Mouse (Mus musculus) heart, embryonic 16.5 days (tissue): Measurements from ENCODE around the gene Tcf15. TPM values are rescaled to one million over a fixed set of nuclear protein-coding genes. Genes with fewer than 3 reads are reported as not detected.

Experiments used
- ATAC-seq: fragments of 200-750 bp; cut with Nextera tagmentation; replicated peaks from 2 replicates; pipeline ENCODE4 v1.8.0; 2017; ENCODE audit warnings: moderate number of reproducible peaks; ENCODE audit not compliant: insufficient read depth, low FRiP score; ENCODE audit errors: extremely low read depth
- H3K27ac ChIP-seq: fragments of 300-500 bp; sonication (generic); 2 replicates; pipeline ENCODE4 v1.5.1; 2014; ENCODE audit warnings: mild to moderate bottlenecking, low read length, control low read depth, moderate library complexity
- H3K27me3 ChIP-seq: fragments of 300-500 bp; sonication (generic); 2 replicates; pipeline ENCODE4 v1.6.1; 2014; ENCODE audit warnings: low read length, mixed read lengths; ENCODE audit not compliant: control insufficient read depth, insufficient read depth
- H3K36me3 ChIP-seq: fragments of 300-500 bp; sonication (generic); 2 replicates; pipeline ENCODE4 v1.6.1; 2014; ENCODE audit not compliant: control insufficient read depth, insufficient read depth
- H3K4me1 ChIP-seq: fragments of 300-500 bp; sonication (generic); 2 replicates; pipeline ENCODE4 v1.6.1; 2014; ENCODE audit warnings: low read length, mixed read lengths; ENCODE audit not compliant: control insufficient read depth, insufficient read depth
- H3K4me2 ChIP-seq: fragments of 300-500 bp; sonication (generic); 2 replicates; pipeline ENCODE4 v1.6.1; 2014; ENCODE audit warnings: low read depth, mild to moderate bottlenecking, control low read depth, low read length
- H3K4me3 ChIP-seq: fragments of 300-500 bp; sonication (generic); 2 replicates; pipeline ENCODE4 v1.5.1; 2014; ENCODE audit warnings: mild to moderate bottlenecking, control low read depth, low read length
- H3K9ac ChIP-seq: fragments of 300-500 bp; sonication (generic); 2 replicates; pipeline ENCODE4 v1.6.1; 2014; ENCODE audit warnings: low read length, control low read depth
- H3K9me3 ChIP-seq: fragments of 300-500 bp; sonication (generic); replicated peaks from 2 replicates; pipeline ENCODE4 v1.6.1; 2016; ENCODE audit warnings: low read length; ENCODE audit not compliant: control insufficient read depth
- WGBS: fragments of 180-500 bp; shearing (Covaris S2); extraction: QIAGEN DNeasy Blood & Tissue Kit; methylation state at CpG from one replicate; pipeline ENCODE4 v1.1.7; 2014; 5-methylcytosine and 5-hydroxymethylcytosine counted together
- polyA plus RNA-seq: library from polyadenylated mRNA; unstranded; fragments of >200 nt; fragmentation: Nextera tagmentation; extraction: Ambion mirVana; gene quantifications from 2 replicates; pipeline ENCODE4 v1.2.1, GENCODE M21; 2015

The Tcf15 gene
- polyA plus RNA-seq, 1 experiment from 2014 or later, result 13.4 TPM

DNA sequence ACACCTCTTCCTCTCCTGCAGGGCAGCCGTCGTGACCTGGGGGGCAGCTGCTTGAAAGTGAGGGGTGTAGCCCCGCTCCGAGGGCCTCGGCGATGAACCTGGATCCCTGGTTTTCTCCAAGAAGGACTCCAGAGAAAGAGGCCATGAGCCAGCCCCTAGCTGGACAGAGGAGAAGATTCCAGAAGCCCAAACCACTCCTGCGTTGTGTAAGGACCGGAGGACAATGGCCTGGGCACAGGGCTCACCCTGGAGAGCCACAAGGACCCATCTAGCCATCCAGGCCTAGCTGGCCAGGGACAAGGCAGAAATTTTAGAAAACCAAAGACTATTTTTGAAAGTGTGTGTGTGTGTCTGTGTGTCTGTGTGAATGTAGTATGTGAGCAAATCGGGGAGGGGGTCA is 5.3 kb downstream of the Tcf15 start:
- peaks cover 28% of the 10 kb centered on the region for H3K27me3 ChIP-seq
- 85% methylated on average over 9 of the region's 9 CpGs for WGBS
- H3K36me3 ChIP-seq, result no peaks in the 10 kb centered on the region
- H3K4me1 ChIP-seq, result peaks cover 5% of the 10 kb centered on the region; the same call in 1 of the 2 replicates
- no peak for ATAC-seq
- H3K9ac ChIP-seq, result no peak overlapping the region
- no peak overlapping the region for H3K4me2 ChIP-seq
- H3K9me3 ChIP-seq, result no peaks in the 10 kb centered on the region
- no peak overlapping the region for H3K4me3 ChIP-seq
- no peak overlapping the region for H3K27ac ChIP-seq

DNA sequence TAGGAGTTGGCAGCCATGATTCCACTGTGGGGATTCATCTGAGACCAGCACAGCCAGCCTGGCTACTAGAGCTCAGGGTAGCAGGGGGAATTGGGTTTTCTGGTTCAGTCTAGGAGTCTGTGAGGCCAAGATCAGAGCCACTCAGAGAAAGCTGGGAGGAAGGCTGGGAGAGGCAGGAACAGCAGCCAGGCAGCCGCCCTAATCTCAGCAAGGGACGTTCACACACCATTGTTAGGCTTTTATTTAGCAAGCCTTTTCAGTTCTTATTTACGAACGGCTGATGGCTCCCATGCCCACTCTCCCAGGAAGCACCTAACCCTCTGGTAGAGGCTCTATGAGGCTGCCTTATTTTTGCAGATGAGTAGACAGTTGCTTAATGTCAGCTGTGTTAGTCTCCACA is 6.5 kb downstream of the Tcf15 start:
- Histone ChIP-seq H3K4me3 (no peak overlapping the region), H3K4me1 (peaks cover 2% of the 10 kb centered on the region; the same call in 1 of the 2 replicates), H3K9ac (no peak overlapping the region), H3K36me3 (no peaks in the 10 kb centered on the region), H3K9me3 (no peaks in the 10 kb centered on the region), H3K27ac (0 out of 2 replicates have a peak overlapping the region, but pooled peaks have one; percentile 29), H3K4me2 (no peak overlapping the region), H3K27me3 (peaks cover 16% of the 10 kb centered on the region)
- WGBS, result 41% methylated on average over 4 of the region's 4 CpGs
- ATAC-seq, result no peak

DNA sequence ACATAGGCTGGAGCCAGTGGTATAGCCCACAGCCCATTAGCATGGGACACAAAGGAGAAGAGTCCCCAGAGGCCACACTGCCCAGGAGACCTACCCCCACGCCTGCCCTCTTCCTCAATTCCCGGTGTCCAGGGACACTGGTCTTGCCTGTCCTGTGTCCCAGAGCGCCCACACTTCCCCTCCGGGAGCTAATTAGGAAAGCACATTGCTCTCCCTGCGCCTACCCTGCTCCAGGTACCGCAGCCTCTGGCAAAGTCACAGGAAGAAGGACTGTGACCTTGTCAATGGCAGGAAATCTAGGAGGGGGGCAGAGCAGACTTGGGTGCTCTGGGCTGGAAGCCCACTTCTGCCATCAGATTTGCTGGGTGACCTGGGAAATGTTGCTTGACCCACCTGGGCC is 7.0 kb downstream of the Tcf15 start:
- WGBS, result 62% methylated on average over 6 of the region's 6 CpGs
- Histone ChIP-seq H3K4me3 (no peak overlapping the region), H3K9me3 (no peaks in the 10 kb centered on the region), H3K4me1 (peaks cover 4% of the 10 kb centered on the region; the same call in 1 of the 2 replicates), H3K27me3 (peaks cover 12% of the 10 kb centered on the region), H3K4me2 (no peak overlapping the region), H3K36me3 (no peaks in the 10 kb centered on the region), H3K9ac (no peak overlapping the region), H3K27ac (0 out of 2 replicates have a peak overlapping the region, but pooled peaks have one; percentile 29)
- ATAC-seq, result no peak

DNA sequence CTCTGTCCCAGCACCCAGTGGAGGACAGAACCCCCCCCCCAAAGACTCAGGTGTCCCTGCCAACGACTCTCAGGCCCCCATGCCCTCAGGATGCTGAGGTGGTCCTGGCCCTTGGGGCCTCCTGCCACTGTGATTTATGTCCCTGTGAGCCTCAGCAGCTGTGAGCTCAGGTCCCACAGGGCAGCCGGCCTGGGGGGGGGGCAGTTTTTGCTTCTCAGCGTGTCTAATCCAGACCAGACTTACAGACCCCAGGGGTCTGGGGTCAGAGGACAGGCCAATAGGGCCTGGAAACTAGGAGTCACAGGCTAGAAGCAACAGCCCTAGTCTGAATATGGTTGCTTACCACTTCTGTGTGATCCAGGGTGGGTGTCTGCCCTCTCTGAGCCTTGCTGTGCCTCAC is 10.0 kb downstream of the Tcf15 start:
- no peaks in the 10 kb centered on the region for H3K9me3 ChIP-seq
- H3K9ac ChIP-seq, result no peak overlapping the region
- H3K4me3 ChIP-seq, result no peak overlapping the region
- no peak overlapping the region for H3K27ac ChIP-seq
- ATAC-seq, result no peak
- no peaks in the 10 kb centered on the region for H3K27me3 ChIP-seq
- no peaks in the 10 kb centered on the region for H3K36me3 ChIP-seq
- H3K4me2 ChIP-seq, result no peak overlapping the region
- H3K4me1 ChIP-seq, result peaks cover 5% of the 10 kb centered on the region; the same call in 1 of the 2 replicates
- 46% methylated on average over 3 of the region's 3 CpGs for WGBS

DNA sequence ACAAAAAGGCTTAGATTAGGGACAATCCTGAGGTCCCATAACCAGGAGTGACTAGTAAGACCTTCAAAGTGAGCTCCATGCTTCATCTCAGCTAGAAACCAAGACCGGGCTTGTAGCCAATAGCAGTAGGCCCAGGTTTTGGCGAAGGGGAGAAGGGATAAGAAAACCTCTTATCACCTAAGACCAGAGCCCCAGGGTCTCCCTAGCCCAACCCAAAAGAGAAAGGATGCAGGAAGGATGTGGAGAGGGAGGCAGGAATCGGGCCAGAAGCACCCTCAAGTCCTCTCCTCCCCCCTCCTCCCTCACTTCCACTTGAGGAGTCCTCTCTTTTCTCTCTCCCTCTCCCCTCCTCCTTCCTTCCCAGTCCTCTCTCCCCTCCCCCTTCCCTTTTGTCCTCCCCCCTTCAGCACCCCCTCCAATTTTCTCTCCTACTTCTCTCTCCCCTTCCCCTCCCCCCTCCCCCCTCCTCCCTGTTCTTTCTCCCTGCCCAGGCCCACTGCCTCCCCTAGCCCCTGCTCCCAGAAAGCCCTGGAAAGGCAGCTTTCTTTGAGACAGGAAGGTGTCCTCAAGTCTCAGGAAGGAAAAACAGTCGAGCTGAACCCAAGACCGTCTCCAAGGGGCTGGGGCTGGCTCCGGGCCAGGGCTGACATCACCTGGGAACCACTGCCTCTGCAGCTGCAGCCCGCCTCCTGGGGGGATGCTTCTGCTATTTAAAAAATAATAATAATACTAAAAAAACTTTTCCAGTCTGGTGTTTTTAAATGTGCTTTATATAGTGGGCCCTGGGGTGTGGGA is 12.2 kb downstream of the Tcf15 start:
- H3K4me2 ChIP-seq, result no peak overlapping the region
- peak; percentile 75 for ATAC-seq

DNA sequence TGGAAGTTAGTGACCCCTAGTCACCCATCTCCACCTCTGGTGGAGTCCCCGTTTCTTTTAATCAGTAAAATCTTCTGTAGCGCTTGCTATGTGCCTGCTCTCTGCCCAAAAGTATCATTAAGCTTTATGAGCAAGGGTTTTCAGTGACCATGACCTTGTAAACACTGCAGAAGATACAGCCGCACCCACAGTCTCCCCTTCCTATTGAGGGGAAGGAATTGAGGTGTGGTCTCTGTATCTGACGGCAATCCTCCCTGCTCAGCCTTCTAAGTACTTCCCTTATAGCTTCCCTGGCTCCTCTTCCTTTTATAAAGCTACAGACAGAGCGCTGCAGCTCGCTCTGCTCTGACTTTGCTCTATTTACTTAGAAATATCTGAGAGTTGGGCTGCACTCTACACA is 13.1 kb downstream of the Tcf15 start:
- Histone ChIP-seq H3K4me2 (no peak overlapping the region), H3K27me3 (no peaks in the 10 kb centered on the region), H3K4me3 (no peak overlapping the region), H3K9me3 (peaks cover 5% of the 10 kb centered on the region), H3K9ac (no peak overlapping the region), H3K4me1 (0 out of 2 replicates have a peak, but pooled peaks cover 2% of the 10 kb centered on the region), H3K36me3 (no peaks in the 10 kb centered on the region), H3K27ac (peak overlapping the region; percentile 74)
- WGBS, result 65% methylated on average over 6 of the region's 6 CpGs
- ATAC-seq, result no peak

More for the DNA sequence above, 12.2 kb downstream of the Tcf15 start:
- no peak overlapping the region for H3K4me3 ChIP-seq
- no peaks in the 10 kb centered on the region for H3K27me3 ChIP-seq
- 0 out of 2 replicates have a peak, but pooled peaks cover 2% of the 10 kb centered on the region for H3K4me1 ChIP-seq
- peaks cover 5% of the 10 kb centered on the region for H3K9me3 ChIP-seq
- no peak overlapping the region for H3K9ac ChIP-seq
- peak overlapping the region; percentile 74 for H3K27ac ChIP-seq
- H3K36me3 ChIP-seq, result no peaks in the 10 kb centered on the region
- 32% methylated on average over 7 of the region's 7 CpGs for WGBS

DNA sequence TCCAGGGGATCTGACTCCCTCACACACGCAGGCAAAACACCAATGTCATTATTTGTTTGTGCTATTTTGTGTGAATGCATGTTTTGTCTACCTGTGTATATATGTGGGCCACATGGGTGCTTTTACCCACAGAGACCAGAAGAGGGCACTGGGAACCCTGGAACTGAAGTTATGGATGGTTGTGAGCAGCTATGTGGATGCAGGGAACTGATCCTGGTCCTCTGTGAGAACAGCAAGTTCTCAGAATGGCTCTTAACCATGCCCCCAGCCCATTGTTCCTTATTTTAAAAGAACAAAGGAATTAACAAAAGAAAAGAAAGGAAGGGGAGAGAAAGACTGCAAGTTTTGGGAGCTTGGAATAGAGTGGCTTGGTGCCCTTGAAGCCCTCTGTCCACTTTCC is 16.1 kb downstream of the Tcf15 start:
- ATAC-seq, result no peak
- 89% methylated on average over 1 of the region's 1 CpGs for WGBS
- 0 out of 2 replicates have a peak, but pooled peaks cover 2% of the 10 kb centered on the region for H3K4me1 ChIP-seq

DNA sequence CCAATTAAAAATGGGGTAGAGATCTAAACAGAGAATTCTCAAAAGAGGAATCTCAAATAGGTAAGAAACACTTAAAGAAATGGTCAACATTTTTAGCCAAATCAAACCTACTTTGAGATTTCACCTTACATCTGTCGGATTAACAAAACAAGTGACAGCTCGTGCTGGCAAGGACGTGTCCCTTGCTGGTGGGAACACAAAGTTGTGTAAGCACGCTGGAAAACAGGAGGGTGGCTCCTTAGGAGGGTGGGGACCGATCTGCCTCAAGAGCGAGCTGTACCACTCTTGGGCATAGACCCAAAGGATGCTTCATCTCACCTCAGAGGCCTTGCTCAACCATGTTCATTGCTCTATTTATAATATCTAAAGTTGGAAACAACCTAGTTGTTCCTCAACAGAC is 22.9 kb downstream of the Tcf15 start:
- Histone ChIP-seq H3K4me1 (0 out of 2 replicates have a peak, but pooled peaks cover 4% of the 10 kb centered on the region), H3K27me3 (no peaks in the 10 kb centered on the region), H3K4me3 (no peak overlapping the region), H3K27ac (no peak overlapping the region), H3K4me2 (no peak overlapping the region), H3K9me3 (no peaks in the 10 kb centered on the region), H3K36me3 (no peaks in the 10 kb centered on the region), H3K9ac (no peak overlapping the region)
- 88% methylated on average over 6 of the region's 6 CpGs for whole genome bisulfite sequencing
- ATAC-seq, result no peak

More for the DNA sequence above, 16.1 kb downstream of the Tcf15 start:
- H3K9ac ChIP-seq, result no peak overlapping the region
- peaks cover 5% of the 10 kb centered on the region for H3K9me3 ChIP-seq
- H3K4me2 ChIP-seq, result no peak overlapping the region
- H3K4me3 ChIP-seq, result no peak overlapping the region
- H3K27ac ChIP-seq, result no peak overlapping the region
- no peaks in the 10 kb centered on the region for H3K36me3 ChIP-seq
- no peaks in the 10 kb centered on the region for H3K27me3 ChIP-seq

DNA sequence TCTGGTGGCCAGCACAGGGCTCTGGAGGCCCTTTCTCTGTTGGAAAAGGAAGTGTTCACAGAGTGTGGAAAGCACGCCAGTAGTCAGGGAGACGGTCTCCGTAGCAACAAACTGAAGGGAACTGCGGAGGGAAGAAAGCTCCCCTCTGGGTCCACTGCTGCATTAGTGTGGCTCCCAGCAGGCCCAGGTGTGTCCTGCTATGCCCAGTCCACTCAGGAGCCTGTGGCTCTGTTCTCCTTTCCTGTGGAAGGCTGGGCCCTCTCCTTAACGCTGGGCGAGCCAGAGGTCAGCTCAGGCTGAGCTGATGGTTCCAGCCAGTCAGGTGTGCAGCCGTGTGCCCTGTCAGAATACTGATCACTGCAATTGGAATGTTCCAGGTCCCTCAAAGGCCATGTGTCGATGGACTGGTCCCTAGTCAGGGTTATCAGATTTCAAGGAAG is 24.5 kb downstream of the Tcf15 start:
- 0 out of 2 replicates have a peak, but pooled peaks have one; percentile 41 for ATAC-seq
- no peak overlapping the region for H3K4me3 ChIP-seq
- H3K27ac ChIP-seq, result no peak overlapping the region
- H3K4me2 ChIP-seq, result no peak overlapping the region
- H3K36me3 ChIP-seq, result no peaks in the 10 kb centered on the region
- 0 out of 2 replicates have a peak, but pooled peaks cover 4% of the 10 kb centered on the region for H3K4me1 ChIP-seq
- H3K9ac ChIP-seq, result no peak overlapping the region
- no peaks in the 10 kb centered on the region for H3K27me3 ChIP-seq
- H3K9me3 ChIP-seq, result no peaks in the 10 kb centered on the region
- 35% methylated on average over 8 of the region's 8 CpGs for WGBS
